Mouse (Mus musculus) ovary, postnatal 36 days (tissue): Measurements from ENCODE around the gene Sptbn4.

Source experiments
- DNase-seq: peaks from one replicate; pipeline ENCODE4 v3.0.0; 2022; ENCODE audit warnings: low spot score, mixed read lengths

The Sptbn4 gene

DNA sequence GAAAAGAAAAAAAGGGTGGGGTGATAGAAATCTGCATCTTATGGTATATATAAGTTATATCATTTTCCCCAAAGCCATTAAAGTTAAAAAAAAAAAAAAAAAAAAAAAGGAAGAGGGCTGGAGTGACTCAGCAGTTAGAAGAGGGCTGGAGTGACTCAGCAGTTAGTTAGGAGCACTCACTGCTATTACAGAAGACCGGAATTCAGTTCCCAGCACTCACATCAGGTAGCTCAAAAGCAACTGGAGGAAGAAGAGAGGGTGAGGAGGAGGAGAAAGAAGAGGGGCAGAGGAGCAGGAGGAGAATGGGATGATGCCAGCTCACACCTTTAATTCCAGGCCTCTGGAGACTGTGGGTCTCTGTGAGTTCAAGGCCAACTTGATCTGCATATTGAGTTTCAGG, 64.3 kb downstream of the Sptbn4 start:
- no peak for DNase-seq

DNA sequence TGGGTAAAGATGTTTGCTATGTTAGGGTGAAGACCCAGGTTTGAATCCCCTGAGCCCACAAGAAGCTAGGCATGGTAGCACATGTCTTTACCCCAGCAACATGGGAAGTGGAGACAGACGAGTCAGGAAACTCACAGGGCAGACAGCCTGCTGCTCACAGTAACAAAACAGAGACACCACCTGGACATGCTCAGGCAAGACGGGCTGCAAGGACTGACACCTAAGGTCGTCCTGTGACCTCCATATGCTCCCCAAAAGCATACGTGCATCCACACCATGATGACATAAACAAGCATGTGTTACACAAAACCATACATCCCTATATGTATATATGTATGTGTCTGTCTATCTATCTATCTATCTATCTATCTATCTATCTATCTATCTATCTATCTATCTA, 65.9 kb downstream of the Sptbn4 start:
- DNase-seq = no peak

DNA sequence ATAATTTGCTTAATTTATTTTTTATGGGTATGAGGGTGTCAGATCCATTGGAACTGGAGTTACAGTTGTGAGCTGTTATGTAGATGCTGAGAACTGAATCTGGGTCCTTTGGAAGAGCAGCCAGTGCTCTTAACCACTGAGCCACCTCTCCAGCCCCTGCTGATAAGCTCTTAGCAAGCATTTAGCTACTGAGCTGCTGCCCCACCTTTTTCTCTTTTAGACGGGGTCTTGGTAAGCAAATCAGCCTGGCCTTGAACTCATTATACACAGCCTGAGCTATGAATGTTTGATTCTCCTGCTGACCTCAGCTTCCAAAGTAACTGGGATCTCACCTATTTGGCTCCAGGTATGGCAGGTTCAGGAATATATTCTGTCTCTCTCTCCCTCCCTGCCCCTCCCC, 66.5 kb downstream of the Sptbn4 start:
- no peak for DNase-seq

DNA sequence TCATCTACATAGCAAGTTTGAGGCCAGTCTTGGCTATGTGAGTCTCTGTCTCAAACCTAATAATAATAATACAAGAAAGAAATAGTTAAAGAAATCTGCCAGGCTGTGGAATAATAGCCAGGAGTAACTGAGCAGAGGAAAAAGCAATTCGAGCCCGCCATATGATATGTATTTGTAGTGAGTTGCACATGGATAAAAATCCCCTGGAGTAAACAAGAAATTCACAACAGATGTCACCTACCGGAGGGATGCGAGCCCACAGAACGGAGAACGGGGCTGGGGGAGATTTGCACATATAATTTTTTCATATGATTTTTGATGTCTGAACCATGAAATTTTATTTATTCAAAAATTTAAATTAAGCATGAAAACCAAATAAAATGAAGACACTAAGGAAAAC, 67.7 kb downstream of the Sptbn4 start:
- no peak for DNase-seq

DNA sequence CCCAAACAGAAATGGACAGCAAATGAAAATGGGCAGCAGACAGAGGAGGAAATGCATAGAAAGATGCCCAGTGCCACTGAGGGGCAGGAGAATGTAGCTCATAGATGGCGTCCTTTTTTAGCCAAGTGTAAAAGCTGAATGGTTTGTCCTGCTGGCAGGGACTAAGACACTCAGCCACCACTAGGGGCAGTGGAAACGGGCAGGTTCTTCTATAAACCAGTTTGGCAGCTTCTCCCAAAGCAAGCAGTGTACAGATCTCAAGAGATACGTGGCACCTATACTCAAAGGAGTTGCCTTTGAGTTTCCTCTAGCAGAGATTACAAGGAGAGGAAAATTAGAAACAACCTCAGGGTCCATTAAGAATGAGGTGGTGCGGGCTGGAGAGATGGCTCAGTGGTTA, 69.1 kb downstream of the Sptbn4 start:
- DNase-seq = no peak

DNA sequence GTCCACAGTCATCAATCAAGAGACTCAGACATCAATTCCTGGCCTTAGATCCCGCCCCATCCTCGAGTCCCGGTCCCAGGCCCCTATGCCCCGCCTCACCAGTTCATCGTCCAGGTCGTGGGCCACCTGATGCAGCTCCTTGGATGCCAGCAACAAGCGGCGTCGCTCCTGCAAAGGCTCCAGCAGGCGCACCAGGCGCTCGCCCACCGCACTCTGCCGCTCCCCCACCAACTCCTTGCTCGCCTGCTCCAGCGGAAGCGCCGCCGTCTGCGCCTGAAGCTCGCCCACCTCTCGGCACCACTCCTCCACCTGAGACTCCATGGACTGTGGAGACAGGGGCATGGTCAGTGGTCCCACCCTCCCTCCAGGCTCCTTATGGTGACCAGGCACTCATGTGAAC, 72.2 kb downstream of the Sptbn4 start:
- no peak for DNase-seq

DNA sequence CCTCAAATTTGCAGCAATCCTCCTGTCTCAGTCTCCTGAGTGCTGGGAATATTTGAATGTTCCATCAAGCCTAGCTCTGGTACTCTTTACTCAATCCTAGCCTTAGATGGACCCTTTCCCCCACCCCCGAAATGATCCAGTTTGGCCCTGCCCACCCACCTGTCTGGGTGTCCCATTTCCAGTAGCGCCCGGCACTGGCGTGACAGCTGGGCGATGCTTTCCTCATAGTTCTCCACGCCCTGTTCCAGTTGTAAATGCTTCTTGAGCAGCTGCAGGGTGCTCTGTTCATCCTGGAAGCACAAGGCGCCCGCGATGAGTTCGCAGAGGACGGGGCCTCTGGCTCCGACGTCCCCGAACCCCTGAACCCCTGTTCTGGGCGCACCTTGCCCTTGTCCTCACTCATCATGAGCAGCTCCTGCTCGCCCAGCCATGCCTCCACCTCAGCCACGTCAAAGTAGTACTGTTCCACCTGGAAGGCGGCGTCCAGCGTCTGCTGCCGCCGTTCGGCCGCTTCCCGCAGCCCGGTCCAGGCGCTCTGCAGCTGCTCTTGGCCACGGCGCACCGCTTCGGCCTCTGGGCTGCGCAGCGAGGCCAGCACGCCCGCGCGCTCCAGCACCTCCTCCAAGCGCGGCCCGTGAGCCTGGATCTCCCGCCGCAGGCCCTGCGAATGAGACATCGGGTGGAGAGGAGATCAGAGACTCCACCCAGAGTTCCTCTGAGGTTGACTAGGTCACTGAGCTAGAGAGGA, 75.6 kb downstream of the Sptbn4 start:
- DNase-seq = no peak

DNA sequence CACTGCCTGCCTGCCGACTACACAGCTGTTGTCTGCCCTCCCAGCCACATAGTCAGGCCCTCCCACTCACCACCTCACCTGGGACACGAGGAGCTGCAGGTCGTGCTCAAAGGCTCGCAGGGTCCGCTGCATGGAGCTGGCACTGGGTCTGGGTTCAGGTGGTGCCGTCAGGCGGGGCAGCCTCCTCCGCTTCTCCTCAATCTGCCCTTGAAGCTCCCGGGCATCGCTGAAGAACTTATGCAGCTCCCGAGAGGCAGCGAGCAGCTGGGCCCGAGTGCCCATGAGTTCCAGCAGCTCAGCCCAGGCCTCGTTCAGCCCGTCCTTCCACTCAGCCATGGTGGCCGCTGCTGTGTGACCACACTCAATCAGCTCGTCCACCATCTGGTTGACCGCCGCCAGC, 78.4 kb downstream of the Sptbn4 start:
- no peak for DNase-seq

DNA sequence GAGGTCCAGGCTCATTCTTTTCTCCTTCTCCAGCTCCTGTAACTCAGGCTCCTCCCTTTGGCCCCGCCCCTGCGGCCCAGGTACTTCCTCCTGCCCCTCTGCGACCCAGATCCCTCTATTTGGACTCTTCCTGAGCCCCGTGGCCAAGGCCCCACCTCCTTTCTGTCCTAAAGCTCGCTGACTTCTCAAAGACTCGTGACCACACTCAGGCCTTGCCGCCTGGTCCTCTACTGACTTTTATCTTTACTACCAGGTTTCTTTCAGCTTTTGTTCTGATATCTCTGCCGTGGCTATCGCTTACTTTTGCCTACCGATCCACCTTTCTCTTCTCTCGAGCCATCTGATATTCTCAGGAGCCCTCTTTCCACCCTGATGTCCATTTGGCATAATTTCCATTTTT, 79.5 kb downstream of the Sptbn4 start:
- no peak for DNase-seq

DNA sequence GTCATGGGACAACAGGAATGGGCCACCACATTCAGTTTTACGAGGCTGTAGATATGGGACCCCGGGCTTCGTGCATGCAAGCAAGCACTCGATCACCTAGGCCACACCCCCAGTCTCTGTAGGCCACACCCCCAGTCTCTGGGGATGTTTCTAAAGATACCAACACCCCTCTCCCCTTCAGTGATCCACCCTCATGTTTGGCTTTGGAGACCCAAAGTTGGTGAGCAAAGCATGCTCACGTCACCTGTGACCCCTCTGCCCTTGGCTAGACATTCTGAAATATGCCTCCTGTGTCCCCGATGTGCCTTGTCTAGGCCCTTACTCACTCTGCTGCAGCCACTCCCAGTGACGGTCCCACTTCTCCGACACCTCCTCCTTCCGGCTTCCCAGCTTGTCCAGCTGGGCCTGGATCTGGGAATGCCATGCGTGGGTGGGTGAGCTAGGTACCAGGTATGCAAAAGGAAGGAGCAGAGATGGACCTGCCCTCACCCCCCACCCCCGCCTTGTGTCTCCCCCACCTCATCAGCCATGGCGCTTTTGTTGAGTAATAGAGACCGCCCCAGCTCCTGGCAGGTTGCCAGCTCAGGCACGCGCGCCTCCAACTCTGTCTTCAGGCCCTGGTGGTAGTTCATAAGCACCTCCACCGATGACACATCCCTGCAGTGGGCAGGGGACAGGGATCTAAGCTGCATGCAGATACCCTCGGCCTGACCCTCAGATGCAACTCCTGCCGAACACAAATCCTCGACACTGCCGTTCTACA, 81.2 kb downstream of the Sptbn4 start:
- no peak for DNase-seq

DNA sequence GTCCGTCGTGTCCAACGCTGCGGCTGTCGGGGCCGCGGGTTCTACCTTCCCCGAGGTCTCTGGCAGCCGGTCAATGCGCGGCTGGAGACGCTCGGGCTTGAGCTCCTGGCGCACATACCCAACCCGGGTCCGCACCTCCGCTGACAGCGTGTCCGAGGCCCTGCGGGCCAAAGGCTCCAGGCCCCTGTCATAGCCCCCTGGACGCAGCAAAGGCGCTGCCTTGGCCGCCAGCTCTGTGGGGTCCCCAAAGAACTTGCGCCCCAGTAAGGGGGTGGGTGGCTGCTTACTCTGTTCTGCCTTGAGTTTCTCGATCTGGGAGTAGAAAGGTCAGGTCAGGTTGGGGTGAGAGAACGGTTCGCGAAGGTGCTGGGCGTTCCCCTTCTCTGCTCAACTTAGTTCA, 83.1 kb downstream of the Sptbn4 start:
- DNase-seq = no peak

DNA sequence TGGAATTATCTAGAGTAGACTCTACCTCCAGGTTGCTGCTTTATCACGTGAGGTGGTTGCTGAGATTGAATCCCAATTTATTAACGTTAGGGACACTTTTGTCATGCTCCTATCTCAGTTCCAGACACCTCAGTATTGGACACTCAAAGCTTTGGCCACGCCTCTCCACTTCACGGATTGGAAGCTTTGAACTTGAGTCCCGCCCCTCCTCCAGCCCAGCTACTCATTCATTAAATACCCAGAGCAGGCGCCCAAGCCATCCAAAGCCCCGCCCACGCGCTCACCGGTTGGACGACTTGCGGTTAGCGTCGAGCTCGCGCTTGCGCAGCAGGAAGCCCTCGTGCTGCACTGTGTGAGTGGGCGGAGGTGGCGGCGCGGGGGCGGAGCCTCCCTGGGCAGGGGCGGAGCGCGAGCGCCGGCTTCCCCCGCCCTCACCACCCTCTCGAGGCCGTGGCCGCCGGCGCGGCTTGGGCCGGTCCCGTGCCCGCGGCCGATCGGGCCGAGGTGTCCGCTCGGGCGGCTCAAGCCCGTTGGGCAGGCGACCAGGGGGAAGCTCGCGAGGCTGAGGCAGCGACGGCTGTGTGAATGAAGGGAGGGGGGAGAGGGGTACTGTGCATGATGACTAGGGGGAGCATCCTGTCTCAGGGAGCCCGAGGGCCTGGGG, 86.1 kb downstream of the Sptbn4 start:
- DNase-seq = peak; percentile 98

DNA sequence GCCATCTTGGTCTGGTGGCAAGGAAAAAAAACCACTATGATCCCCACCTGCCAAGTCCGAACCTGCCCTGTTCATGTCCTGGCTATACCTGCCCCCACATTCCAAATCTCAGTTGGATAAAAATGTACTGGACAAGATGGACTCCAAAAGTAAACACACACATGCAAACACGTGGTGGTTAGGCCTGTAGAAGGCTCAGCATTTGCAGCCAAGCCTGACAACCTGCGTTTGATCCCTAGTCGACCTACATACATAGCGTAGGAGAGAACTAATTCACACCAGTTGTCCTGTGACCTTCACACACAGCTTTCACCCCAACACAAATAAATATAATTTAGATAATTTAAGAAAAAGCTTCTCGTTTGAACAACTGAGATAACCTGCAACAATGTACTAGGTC, 86.7 kb downstream of the Sptbn4 start:
- no peak for DNase-seq

DNA sequence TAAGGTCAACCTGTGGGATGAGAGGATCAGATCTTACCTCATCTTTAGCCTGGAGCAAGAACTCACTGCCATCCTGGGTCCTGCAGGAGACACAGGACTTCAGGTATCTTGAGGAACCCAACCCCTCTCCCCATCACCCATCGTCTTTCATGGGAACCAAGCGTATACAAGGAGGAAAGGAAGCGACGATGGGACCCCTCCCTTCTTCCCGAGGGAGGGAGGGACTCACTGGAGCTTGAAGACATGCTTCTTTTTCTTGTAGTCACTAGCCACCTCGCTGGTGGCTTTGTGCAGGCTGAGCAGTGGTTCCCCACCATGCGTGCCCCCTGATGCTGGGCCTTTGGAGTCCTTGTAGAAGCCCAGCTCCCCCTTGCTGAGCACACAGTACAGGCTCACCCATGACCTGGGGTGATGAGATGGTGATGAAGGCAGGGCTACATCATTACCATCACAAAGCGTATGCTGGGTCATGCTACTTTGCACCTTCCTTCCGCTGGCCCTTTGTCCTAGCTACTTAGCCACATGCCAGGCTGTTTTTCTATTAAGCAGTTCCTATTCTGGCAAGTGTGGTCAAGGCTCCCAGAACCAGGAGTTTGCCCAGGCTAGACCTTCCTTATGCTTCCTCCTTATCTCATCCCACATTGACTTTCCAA, 87.7 kb downstream of the Sptbn4 start:
- DNase-seq = no peak

DNA sequence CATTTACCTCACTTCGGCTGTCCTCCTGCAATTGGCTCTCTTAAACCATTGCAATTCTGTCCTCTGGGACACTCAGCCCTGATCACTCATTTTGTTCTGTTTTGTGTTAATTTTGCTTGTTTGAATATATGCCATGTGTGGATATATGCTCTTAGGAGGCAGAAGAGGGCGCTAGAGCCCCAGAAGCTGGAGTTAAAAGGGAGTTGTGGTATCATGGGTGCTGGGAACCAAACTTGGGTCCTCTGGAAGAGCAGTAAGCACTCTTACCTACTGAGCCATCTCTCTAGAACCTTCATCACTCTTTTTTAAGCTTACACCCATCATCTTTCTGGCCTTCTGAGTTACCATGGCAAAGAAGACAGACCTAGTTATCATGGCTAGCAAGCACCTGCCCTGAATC, 88.3 kb downstream of the Sptbn4 start:
- DNase-seq = no peak

DNA sequence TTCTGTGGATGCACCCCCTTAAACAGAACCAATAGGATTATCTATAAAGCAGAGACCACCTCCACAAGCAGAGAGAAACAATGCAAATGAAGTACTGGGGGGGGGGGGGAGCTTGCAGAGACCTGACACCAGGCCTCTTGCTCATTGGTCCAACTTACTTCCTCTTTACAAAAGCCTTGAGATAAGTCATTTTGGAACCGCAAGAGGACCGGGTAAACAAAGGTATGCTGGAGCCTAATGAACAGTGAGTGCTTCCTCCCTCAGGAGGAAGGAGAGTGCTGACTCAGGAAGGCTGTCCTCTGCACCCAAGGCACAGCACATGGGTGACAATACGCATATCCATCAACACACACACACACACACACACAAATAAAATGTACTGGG, 89.9 kb downstream of the Sptbn4 start:
- DNase-seq = no peak

DNA sequence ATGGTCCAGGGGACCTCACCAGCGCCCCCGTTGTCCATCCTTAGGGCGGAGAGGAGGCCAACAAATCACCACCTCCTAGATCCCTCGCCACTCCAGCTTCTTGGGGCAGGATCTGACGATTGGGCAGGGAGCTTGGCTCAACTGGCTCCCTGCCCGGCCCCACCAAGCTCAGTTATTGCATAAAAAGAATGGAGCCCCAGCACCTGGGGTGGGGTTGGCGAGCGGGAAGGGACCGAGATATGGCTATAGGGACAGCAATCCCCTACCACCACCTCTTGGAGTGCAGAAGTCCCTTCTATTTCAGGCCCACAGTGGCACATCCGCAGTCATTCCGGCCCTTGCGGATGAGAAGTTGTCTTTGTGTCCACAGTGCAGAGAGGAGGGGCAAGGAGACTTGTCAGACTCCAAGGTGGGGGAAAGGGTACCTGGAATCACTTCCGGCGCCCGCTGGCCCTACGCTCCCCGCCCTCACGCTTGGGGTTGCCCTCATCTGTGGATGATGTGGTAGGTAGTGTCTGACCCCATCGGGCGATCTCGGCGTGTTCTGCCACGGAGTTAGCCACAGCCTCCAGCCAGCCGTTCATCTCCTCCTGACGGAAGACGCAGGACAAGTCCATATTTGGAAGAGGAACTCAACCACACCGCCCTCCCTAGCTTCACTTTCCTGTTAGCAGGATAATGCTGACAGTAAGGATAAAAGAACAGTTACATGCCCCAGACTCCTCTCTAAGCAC, 90.5 kb downstream of the Sptbn4 start, which contains the start of gene Gm20479:
Gm20479 (minus strand) TSS at position 559 of the 734 bp plus-strand sequence.
- DNase-seq = no peak

DNA sequence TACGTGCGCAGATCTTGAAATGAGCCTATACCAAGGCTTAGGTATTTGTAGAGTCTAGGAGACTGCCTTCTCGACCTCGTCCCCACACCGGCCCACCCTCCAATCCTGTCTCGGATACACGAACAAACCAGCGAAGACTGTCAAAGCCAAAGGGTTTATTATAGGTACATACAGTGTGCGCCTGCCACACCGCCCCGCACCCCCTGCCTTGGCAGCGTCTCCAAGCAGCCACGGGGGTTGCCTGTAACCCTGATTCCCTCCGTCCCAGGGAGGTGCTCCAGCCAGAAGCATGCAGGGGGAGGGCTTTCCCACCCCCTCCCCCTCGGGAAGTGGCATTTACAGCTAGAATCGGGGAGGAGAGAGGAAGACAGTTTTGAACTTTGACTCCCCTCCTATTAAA, 91.2 kb downstream of the Sptbn4 start:
- DNase-seq = no peak

DNA sequence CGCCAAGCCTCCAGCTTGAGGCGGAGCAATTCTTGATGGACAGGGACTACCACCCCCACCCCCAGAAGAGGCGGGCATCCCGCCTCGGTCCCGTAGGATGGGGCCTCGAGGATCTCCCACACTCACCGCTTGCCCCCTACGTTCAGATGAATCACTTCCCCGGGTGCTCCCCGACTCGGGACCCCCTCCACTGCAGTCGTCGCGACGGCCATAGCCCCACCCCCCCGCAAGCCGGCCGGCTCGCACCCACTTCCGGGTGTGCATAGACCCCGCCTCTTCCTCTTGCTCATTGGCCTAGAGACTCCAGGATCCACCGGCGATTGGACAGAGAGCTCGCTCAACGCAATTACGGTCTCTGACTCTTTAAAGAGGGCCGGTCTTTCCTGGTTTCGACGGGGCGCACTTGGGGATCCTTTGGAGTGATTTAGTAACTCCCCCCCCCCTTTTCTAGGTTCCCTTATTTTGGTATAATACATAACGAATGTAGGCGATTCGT, 91.7 kb downstream of the Sptbn4 start, which contains the start of gene Shkbp1:
Shkbp1 (minus strand) TSS at position 275 of the 496 bp plus-strand sequence.
- peak; percentile 78 for DNase-seq

DNA sequence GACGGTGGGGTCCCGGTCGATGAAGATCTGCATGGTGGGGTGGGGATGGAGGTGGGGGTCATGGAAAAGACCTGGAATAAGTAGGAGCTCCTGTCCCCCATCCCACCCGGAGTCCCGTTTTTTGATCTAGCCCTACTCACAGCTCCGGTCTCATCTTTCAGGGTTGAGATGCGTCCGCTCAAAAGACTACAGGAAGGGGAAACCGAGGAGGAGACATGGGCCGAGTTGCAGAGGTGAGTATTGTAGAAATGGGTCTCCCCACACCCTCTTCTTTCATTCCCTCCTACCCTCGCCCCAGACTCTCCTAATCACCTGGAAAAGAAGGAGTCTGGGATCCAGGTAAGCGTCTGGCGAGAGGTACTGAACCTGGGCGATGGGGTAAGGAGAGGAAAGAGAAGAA, 92.2 kb downstream of the Sptbn4 start:
- DNase-seq = no peak

DNA sequence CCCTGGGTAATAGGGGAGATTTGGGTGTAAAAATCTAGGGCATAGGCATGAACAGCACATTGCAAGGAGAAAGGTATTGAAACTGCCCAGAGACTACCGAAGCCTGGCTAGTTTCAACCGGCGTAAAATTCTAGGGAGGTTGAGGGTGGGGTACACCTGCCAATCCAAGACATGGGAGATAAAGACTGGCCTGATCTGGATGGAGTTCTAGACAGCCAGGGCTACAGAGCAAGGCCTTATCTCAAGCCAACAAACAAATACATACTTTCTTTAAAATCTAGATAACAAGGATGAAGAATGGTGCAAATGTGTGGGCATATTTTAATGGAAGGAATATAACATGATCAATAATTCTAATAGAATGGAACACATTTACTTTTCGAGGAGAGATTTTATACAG, 92.7 kb downstream of the Sptbn4 start:
- no peak for DNase-seq

DNA sequence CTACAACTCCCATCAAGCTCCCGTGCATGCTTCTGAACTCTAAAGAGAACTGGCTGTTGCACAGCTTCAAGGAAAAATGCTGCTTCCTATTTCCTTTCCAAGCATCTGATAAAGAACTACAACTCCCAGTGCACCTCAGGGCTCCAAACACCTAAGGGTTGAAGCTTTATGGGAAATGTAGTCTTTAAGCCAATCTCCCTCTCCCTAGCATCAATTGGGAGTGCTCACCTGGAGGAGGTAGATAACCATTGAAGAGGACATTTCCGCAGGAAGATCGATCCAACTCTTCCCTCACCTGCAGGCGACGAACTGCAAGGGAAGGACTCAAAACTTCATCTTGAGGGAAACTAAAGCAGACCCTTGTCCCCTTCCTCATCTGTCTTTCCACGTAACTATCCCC, 93.3 kb downstream of the Sptbn4 start:
- DNase-seq = no peak
